Mouse (Mus musculus) lung, embryonic 14.5 days (tissue): ENCODE data around the gene Olfr573-ps1. TPM values are rescaled to one million over a fixed set of nuclear protein-coding genes. Genes with fewer than 3 reads are reported as not detected.

Experiments
- ATAC-seq: fragments of 200-750 bp; cut with Nextera tagmentation; 2 replicates; pipeline ENCODE4 v1.8.0; 2017; ENCODE audit warnings: mild to moderate bottlenecking, moderate TSS enrichment, moderate library complexity; ENCODE audit not compliant: insufficient read depth
- DNase-seq: peaks from one replicate; pipeline ENCODE4 v3.0.0-alpha.2; 2015
- H3K27ac ChIP-seq: fragments of 300-500 bp; sonication (generic); 2 replicates; pipeline ENCODE4 v1.5.1; 2014; ENCODE audit warnings: low read depth, mild to moderate bottlenecking, moderate library complexity
- H3K27me3 ChIP-seq: fragments of 300-500 bp; sonication (generic); 2 replicates; pipeline ENCODE4 v1.6.1; 2014; ENCODE audit warnings: low read length, control low read depth; ENCODE audit not compliant: insufficient read depth
- H3K36me3 ChIP-seq: fragments of 300-500 bp; sonication (generic); 2 replicates; pipeline ENCODE4 v1.6.1; 2014; ENCODE audit warnings: control low read depth; ENCODE audit not compliant: insufficient read depth
- H3K4me1 ChIP-seq: fragments of 300-500 bp; sonication (generic); 2 replicates; pipeline ENCODE4 v1.6.1; 2014; ENCODE audit warnings: antibody characterized with exemption, control low read depth; ENCODE audit not compliant: insufficient read depth
- H3K4me2 ChIP-seq: fragments of 300-500 bp; sonication (generic); 2 replicates; pipeline ENCODE4 v1.6.1; 2014; ENCODE audit warnings: mild to moderate bottlenecking
- H3K4me3 ChIP-seq: fragments of 300-500 bp; sonication (generic); 2 replicates; pipeline ENCODE4 v1.5.1; 2014; ENCODE audit warnings: low read depth, low read length
- H3K9ac ChIP-seq: fragments of 300-500 bp; sonication (generic); 2 replicates; pipeline ENCODE4 v1.6.1; 2014
- H3K9me3 ChIP-seq: fragments of 300-500 bp; sonication (generic); 2 replicates; pipeline ENCODE4 v1.6.1; 2016; ENCODE audit warnings: low read depth, low read length, control low read depth
- CTCF ChIP-seq: IDR thresholded peaks from 2 replicates; pipeline ENCODE4 v1.5.1; 2016; ENCODE audit warnings: antibody characterized with exemption, low read depth
- WGBS: fragments of 180-500 bp; shearing (Covaris S2); extraction: QIAGEN DNeasy Blood & Tissue Kit; methylation state at CpG from one replicate; pipeline ENCODE4 v1.1.7; 2014; 5-methylcytosine and 5-hydroxymethylcytosine counted together
- polyA plus RNA-seq: library from polyadenylated mRNA; unstranded; fragments of >200 nt; fragmentation: Nextera tagmentation; extraction: Ambion mirVana; gene quantifications from 2 replicates; pipeline ENCODE4 v1.2.1, GENCODE M21; 2014

Olfr573-ps1 gene
- not detected in 2 replicates for polyA plus RNA-seq

GRCm38 (mm10) chr7:102942475-102942874, at the start of gene Olfr573-ps1:
Gene Olfr573-ps1 (minus strand): TSS chr7:102942575.
- WGBS: 78% methylated on average over 2 of the region's 2 CpGs

DNA sequence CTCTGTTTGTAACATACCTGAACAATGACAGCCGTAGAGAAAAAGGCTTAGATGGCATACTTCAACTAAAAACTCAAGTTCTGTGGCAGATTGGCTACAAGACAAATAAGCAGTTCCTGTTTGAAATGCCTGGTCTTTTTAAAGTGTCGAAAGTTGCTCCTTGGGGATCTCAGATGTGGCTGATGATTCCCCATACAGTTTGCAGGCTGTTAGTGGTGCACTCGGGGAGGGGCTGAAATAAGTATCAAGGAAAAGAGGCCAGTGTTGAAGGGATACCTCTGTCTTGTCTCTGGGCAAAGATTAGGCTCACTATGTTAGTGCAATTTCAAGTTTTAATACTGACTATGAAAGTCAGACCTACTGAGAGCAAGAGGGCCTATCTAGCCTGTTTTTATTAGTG, 46.8 kb upstream of the Olfr573-ps1 start, which contains the start of gene Olfr578:
Gene Olfr578, minus strand, starts transcription at position 101 of the 400 bp plus-strand sequence.
- ATAC-seq: no peak
- H3K36me3 ChIP-seq: no peaks in the 10 kb centered on the region
- H3K9ac ChIP-seq: no peak within 1 kb of the TSS
- no peak within 1 kb of the TSS for H3K4me2 ChIP-seq
- no peaks in the 10 kb centered on the region for H3K9me3 ChIP-seq
- no peak for TF ChIP-seq CTCF
- DNase-seq: no peak
- no peaks in the 10 kb centered on the region for H3K4me1 ChIP-seq
- no peak within 1 kb of the TSS for H3K27ac ChIP-seq
- H3K4me3 ChIP-seq: no peak within 1 kb of the TSS
- no peaks in the 10 kb centered on the region for H3K27me3 ChIP-seq
- 52% methylated on average over 3 of the region's 3 CpGs for WGBS

More at GRCm38 (mm10) chr7:102942475-102942874, at the start of gene Olfr573-ps1:
- no peaks in the 10 kb centered on the region for H3K36me3 ChIP-seq
- TF ChIP-seq CTCF: no peak
- H3K27ac ChIP-seq: no peak within 1 kb of the TSS
- no peaks in the 10 kb centered on the region for H3K27me3 ChIP-seq
- no peak within 1 kb of the TSS for H3K4me3 ChIP-seq
- H3K4me2 ChIP-seq: no peak within 1 kb of the TSS
- no peaks in the 10 kb centered on the region for H3K4me1 ChIP-seq
- no peaks in the 10 kb centered on the region for H3K9me3 ChIP-seq
- no peak for ATAC-seq
- H3K9ac ChIP-seq: no peak within 1 kb of the TSS
- DNase-seq: no peak

GRCm38 (mm10) chr7:102975843-102976242, 33.5 kb upstream of the Olfr573-ps1 start, which contains the start of gene Olfr577:
Gene Olfr577 (minus strand): TSS chr7:102975943.
- H3K36me3 ChIP-seq: no peaks in the 10 kb centered on the region
- WGBS: 82% methylated on average over 2 of the region's 2 CpGs
- H3K9ac ChIP-seq: no peak within 1 kb of the TSS
- H3K4me3 ChIP-seq: no peak within 1 kb of the TSS
- no peaks in the 10 kb centered on the region for H3K27me3 ChIP-seq
- ATAC-seq (no peak), DNase-seq (no peak)
- H3K9me3 ChIP-seq: no peaks in the 10 kb centered on the region
- H3K4me2 ChIP-seq: no peak within 1 kb of the TSS
- no peak within 1 kb of the TSS for H3K27ac ChIP-seq
- no peaks in the 10 kb centered on the region for H3K4me1 ChIP-seq
- no peak for TF ChIP-seq CTCF

DNA sequence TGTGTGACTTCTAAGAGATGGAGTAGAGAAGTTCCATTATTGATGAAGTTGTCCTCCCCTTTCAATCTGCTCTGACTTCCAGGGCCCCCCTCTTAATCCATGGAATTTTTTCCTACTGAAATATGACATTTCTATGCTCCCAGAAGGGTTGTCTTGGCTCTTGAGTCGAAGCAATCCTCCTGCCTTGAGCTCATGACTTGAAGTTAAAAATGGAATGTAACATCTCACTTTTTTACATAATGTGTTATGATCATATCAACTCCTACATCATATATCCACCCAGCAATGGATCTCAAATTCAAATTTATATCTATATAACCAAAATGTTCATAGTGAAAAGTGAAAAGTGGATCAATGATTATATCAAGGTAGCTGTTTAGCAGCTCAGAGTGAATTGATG, 32.0 kb upstream of the Olfr573-ps1 start:
- no peak for DNase-seq
- H3K4me1 ChIP-seq: no peaks in the 10 kb centered on the region
- H3K4me2 ChIP-seq: no peak overlapping the region
- no peak for ATAC-seq
- H3K9ac ChIP-seq: no peak overlapping the region
- WGBS: 46% methylated on average over 1 of the region's 1 CpGs
- no peak overlapping the region for H3K4me3 ChIP-seq
- no peaks in the 10 kb centered on the region for H3K27me3 ChIP-seq
- TF ChIP-seq CTCF: no peak
- no peaks in the 10 kb centered on the region for H3K9me3 ChIP-seq
- no peaks in the 10 kb centered on the region for H3K36me3 ChIP-seq
- no peak overlapping the region for H3K27ac ChIP-seq

- TF ChIP-seq CTCF: no peak
- H3K36me3 ChIP-seq: no peaks in the 10 kb centered on the region
- 9% methylated on average over 2 of the region's 2 CpGs for WGBS
- DNase-seq (no peak), ATAC-seq (no peak)
- H3K4me2 ChIP-seq: no peak within 1 kb of the TSS
- no peaks in the 10 kb centered on the region for H3K4me1 ChIP-seq
- no peak within 1 kb of the TSS for H3K9ac ChIP-seq
- no peak within 1 kb of the TSS for H3K4me3 ChIP-seq
- no peak within 1 kb of the TSS for H3K27ac ChIP-seq
- no peaks in the 10 kb centered on the region for H3K27me3 ChIP-seq
- no peaks in the 10 kb centered on the region for H3K9me3 ChIP-seq
These were observed 20.0 kb upstream of the Olfr573-ps1 start, which contains the start of gene Olfr576 for GRCm38 (mm10) chr7:102962360-102962759. Gene Olfr576 (plus strand): TSS chr7:102962660.

DNA sequence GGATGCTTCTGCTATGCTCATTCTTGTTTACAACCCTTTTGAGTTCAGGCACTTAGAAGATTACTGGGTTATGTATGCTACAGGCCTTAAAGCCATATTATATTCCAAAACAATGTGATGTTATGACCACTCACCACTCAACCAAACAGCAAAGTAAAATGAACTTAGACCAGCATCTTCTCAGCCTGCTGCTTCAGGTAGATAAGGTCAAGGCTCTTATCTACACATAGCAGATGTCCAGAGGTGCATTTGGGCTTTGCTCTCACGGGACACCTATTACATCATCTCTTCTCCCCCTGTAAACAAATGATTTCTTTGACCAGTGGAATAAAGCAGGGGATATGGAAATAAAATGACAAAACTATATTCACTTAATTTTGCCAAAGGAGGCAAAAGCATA, 16.2 kb upstream of the Olfr573-ps1 start, which contains the start of gene Olfr575:
Gene Olfr575, minus strand, starts transcription at position 183 of the 400 bp plus-strand sequence.
- H3K9ac ChIP-seq: no peak within 1 kb of the TSS
- no peaks in the 10 kb centered on the region for H3K4me1 ChIP-seq
- no peak for DNase-seq
- no peak within 1 kb of the TSS for H3K4me2 ChIP-seq
- WGBS: 14% methylated on average over 1 of the region's 1 CpGs
- H3K27ac ChIP-seq: no peak within 1 kb of the TSS
- H3K27me3 ChIP-seq: no peaks in the 10 kb centered on the region
- no peaks in the 10 kb centered on the region for H3K36me3 ChIP-seq
- no peaks in the 10 kb centered on the region for H3K9me3 ChIP-seq
- H3K4me3 ChIP-seq: no peak within 1 kb of the TSS
- no peak for ATAC-seq
- TF ChIP-seq CTCF: no peak

- Histone ChIP-seq H3K36me3 (no peaks in the 10 kb centered on the region), H3K4me1 (no peaks in the 10 kb centered on the region), H3K4me2 (no peak overlapping the region), H3K4me3 (no peak overlapping the region), H3K9me3 (no peaks in the 10 kb centered on the region), H3K9ac (no peak overlapping the region), H3K27me3 (no peaks in the 10 kb centered on the region), H3K27ac (no peak overlapping the region)
- no peak for TF ChIP-seq CTCF
- DNase-seq: no peak
- no peak for ATAC-seq
- 49% methylated on average over 3 of the region's 3 CpGs for WGBS
These were observed 15.8 kb upstream of the Olfr573-ps1 start for GRCm38 (mm10) chr7:102958137-102958536.
